Mouse (Mus musculus) small intestine, adult 2 months (tissue): ENCODE measurements around the gene Mast4. TPM values are rescaled to one million over a fixed set of nuclear protein-coding genes. Genes with fewer than 3 reads are reported as not detected.
A peak's percentile ranks its signal among the peaks of the same experiment; 100 is the strongest.

Experiments
- H3K27ac ChIP-seq: fragments of 200-500 bp; 2 replicates; pipeline ENCODE4 v1.5.1; 2012; ENCODE audit warnings: low read depth, low read length, control low read depth, inconsistent platforms; ENCODE audit not compliant: insufficient read depth
- H3K27me3 ChIP-seq: fragments of 200-500 bp; 2 replicates; pipeline ENCODE4 v1.6.1; 2012; ENCODE audit warnings: mild to moderate bottlenecking, moderate library complexity, low read length, inconsistent platforms; ENCODE audit not compliant: control insufficient read depth, insufficient read depth
- H3K36me3 ChIP-seq: fragments of 200-500 bp; 2 replicates; pipeline ENCODE4 v1.6.1; 2012; ENCODE audit warnings: mild to moderate bottlenecking, low read length, control low read depth, inconsistent platforms; ENCODE audit not compliant: control insufficient read depth, insufficient read depth
- H3K4me1 ChIP-seq: fragments of 200-500 bp; 2 replicates; pipeline ENCODE4 v1.6.1; 2012; ENCODE audit warnings: low read length, inconsistent platforms, mixed read lengths; ENCODE audit not compliant: control insufficient read depth, insufficient read depth, insufficient read length
- H3K4me3 ChIP-seq: fragments of 200-500 bp; 2 replicates; pipeline ENCODE4 v1.5.1; 2012; ENCODE audit warnings: low read depth, mild to moderate bottlenecking, control low read depth, inconsistent platforms, low read length, moderate library complexity
- CTCF ChIP-seq: fragments of 200-500 bp; IDR thresholded peaks from 2 replicates; pipeline ENCODE4 v1.5.1; 2012; ENCODE audit warnings: low read depth, mild to moderate bottlenecking, control low read depth, inconsistent platforms, low read length, moderate library complexity, mixed read lengths; ENCODE audit not compliant: insufficient replicate concordance, insufficient read length; ENCODE audit errors: extremely low read depth
- POLR2A ChIP-seq: fragments of 200-500 bp; IDR thresholded peaks from 2 replicates; pipeline ENCODE4 v1.6.1; 2012; ENCODE audit warnings: low read depth, mild to moderate bottlenecking, control low read depth, inconsistent platforms, low read length, moderate library complexity
- WGBS: fragments of 180-500 bp; shearing (Covaris S2); methylation state at CpG from one replicate; pipeline ENCODE4 v1.1.7; 2018; 5-methylcytosine and 5-hydroxymethylcytosine counted together
- polyA plus RNA-seq: library from polyadenylated mRNA; depleted of rRNA; stranded (reverse); fragments of >200 nt; gene quantifications from 2 replicates; pipeline ENCODE4 v1.2.3, GENCODE M21; 2012

Gene Mast4
- polyA plus RNA-seq, 1 experiment = 5.3 TPM

DNA sequence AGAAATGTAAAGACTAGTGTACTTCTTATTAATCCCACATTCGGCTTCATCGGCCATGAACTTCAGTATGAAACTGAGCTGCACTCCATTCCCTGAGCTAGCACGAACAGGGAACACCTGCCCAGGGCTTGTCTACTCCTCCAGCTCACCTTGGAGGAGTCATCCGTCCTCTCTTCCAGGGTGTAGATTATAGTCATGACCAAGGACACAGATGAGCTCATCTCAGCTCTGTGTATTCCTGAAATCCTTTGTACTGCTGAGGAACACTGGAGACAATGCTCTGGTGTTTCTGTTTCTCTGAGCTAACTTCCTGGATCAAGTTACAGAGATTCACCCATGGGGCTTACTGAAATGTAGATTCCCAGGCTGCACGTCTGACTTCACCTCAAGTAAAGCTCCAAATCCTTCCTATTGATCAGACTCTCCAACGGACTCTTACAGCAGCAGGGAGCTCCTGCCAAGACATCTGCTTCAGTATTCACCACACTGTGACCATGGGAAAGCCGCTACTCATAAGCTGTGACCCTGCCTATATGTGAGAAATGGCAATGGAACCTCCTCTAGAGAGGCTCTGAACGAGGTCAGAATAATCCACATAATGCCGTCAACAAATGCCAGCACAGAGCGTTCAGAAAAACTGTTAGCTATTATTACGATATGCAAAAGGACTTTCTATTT lies 108.9 kb downstream of the Mast4 start:
- Histone ChIP-seq H3K36me3 (no peaks in the 10 kb centered on the region), H3K27ac (no peak overlapping the region), H3K4me3 (no peak overlapping the region), H3K27me3 (no peaks in the 10 kb centered on the region), H3K4me1 (peaks cover 1% of the 10 kb centered on the region; the same call in 1 of the 2 replicates)
- TF ChIP-seq POLR2A (no peak), CTCF (no peak)
- WGBS = 68% methylated on average over 11 of the region's 11 CpGs

DNA sequence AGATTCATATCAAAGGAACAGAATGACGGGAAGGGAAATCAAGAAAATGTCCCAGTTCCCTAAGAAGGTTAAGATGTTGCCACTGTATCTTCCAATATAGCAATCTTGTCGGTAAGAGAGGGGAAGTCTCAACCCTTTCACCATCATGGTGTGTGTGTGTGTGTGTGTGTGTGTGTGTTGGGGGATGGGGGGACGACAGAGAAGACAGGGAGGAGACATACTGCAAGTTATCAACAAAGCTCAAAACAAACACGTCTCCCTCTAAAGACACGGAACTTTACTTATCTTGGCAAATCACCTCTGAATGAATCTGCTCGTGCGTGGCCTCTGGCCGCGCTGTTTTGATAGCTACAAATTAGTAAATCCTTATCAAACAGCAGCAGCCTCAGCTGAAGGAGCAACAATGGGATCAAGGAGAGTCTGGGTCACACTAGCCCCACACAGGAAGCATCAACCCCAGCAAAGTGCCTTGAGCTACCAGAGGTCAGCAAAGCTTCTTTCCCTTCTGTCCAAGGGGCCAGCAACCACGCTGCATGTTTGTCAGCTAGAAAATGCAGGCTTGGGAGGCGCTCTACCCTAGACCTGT lies 113.7 kb downstream of the Mast4 start:
- Histone ChIP-seq H3K27me3 (no peaks in the 10 kb centered on the region), H3K4me1 (peaks cover 1% of the 10 kb centered on the region; the same call in 1 of the 2 replicates), H3K36me3 (no peaks in the 10 kb centered on the region), H3K4me3 (no peak overlapping the region), H3K27ac (no peak overlapping the region)
- WGBS = 30% methylated on average over 11 of the region's 11 CpGs
- TF ChIP-seq CTCF (no peak), POLR2A (no peak)

DNA sequence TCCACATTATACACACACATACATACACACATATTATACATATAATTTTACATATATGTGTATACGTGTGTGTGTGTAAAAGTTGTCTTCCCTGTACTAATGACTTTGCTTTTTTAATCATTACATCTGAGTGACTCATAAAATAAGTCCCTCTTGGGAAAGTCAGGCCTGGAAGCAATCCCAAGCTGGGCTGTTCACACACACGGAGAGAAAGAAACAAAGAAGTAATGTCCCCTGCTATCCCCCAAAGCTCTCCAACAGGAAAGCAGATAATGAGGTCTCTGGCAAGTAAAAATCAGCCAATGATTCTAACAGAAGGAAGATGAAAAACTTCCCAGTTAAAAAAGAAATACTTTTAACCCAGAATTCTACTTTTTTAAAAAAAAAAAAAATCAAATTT lies 114.3 kb downstream of the Mast4 start:
- Histone ChIP-seq H3K36me3 (no peaks in the 10 kb centered on the region), H3K27me3 (no peaks in the 10 kb centered on the region), H3K4me3 (no peak overlapping the region), H3K27ac (no peak overlapping the region), H3K4me1 (no peaks in the 10 kb centered on the region)
- TF ChIP-seq CTCF (no peak), POLR2A (no peak)
- 34% methylated on average over 2 of the region's 2 CpGs for WGBS

DNA sequence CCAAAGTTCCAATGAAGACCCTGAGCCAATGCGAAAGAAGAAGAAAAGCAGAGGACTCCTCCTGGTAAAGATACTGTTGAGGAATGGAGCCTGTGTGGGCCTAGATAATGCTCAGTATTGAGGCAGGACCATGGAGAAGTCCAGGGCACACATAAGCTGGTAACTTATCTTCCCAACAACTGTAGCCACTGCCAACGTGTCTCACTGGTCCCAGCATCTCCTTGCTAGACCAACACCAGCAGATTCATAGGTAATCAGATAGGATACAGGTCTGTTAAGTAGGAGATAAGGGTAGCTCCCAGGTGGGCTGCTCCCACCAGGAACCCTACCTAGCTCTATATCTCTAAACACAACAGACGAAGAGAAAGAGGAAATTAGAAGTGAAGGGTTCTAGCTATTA lies 116.8 kb downstream of the Mast4 start:
- Histone ChIP-seq H3K36me3 (no peaks in the 10 kb centered on the region), H3K27me3 (no peaks in the 10 kb centered on the region), H3K4me1 (no peaks in the 10 kb centered on the region), H3K27ac (no peak overlapping the region), H3K4me3 (no peak overlapping the region)
- WGBS = 70% methylated on average over 3 of the region's 3 CpGs
- TF ChIP-seq CTCF (no peak), POLR2A (no peak)

DNA sequence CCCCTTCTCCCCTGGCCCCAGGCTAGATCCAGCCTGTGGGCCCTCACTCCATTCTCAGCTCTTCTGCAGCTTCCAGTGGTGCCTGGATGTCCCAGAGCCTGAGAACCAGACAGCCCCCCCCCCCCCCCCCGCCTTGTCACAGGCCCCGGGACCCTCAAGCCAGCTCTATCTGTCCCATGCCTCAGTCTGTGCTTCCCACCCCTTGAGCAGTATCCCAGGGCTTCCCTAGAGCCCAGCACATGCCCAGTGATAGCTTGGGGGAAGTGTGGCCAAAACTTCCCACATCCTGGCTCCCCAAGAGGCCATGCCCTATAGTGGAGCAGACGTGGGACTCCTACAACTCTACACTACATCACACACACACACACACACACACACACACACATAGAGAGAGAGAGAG lies 119.8 kb downstream of the Mast4 start:
- no peaks in the 10 kb centered on the region for H3K27me3 ChIP-seq
- TF ChIP-seq CTCF (no peak), POLR2A (no peak)
- no peaks in the 10 kb centered on the region for H3K4me1 ChIP-seq
- WGBS = 80% methylated on average over 3 of the region's 3 CpGs
- no peak overlapping the region for H3K27ac ChIP-seq
- H3K36me3 ChIP-seq = no peaks in the 10 kb centered on the region
- no peak overlapping the region for H3K4me3 ChIP-seq

DNA sequence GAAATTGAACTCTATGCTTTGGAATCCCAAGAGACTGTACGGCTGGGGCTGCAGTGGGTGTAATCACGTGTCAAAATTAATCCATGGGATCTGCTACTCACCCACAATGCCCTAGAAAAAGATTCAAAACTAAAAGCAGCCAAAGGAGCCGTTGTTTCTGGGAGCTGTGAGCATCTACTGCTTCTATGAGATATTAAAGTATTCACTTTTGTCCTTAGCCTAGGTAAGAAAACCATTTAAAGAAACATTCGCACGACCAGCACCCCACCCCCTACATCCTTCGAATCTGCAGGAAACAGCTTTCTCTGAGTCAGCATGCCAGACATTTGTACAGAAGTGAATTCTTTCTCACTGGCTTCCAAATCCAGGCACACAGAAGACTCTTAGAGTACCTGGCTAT lies 122.3 kb downstream of the Mast4 start:
- H3K4me1 ChIP-seq = no peaks in the 10 kb centered on the region
- H3K4me3 ChIP-seq = no peak overlapping the region
- TF ChIP-seq CTCF = no peak
- no peak for TF ChIP-seq POLR2A
- H3K27me3 ChIP-seq = no peaks in the 10 kb centered on the region
- H3K36me3 ChIP-seq = no peaks in the 10 kb centered on the region
- 0 out of 2 replicates have a peak overlapping the region, but pooled peaks have one; percentile 23 for H3K27ac ChIP-seq
- 68% methylated on average over 6 of the region's 6 CpGs for WGBS

DNA sequence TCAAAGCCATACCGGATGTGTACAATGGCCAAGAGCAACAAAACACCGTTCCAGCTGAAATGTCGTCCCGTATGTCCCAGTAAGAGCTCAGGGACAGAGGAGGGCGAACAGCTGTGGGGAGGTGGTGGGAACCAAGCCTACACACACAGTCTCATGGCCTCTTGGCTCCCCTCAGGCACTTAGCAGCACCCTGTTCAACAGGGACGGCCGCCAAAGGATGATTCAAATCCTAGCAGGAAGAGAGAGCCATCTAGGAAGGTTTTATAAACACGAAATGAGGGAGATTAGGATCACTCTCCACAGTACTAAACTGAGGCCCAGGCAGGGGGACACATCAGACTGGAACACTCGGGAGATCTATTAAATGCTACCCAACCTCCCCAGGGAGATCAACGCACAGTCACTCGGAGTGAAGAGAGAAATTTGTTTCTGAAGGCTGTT lies 122.8 kb downstream of the Mast4 start:
- Histone ChIP-seq H3K36me3 (no peaks in the 10 kb centered on the region), H3K4me3 (no peak overlapping the region), H3K27me3 (no peaks in the 10 kb centered on the region), H3K27ac (0 out of 2 replicates have a peak overlapping the region, but pooled peaks have one; percentile 23), H3K4me1 (no peaks in the 10 kb centered on the region)
- TF ChIP-seq CTCF = no peak
- no peak for TF ChIP-seq POLR2A
- 68% methylated on average over 11 of the region's 11 CpGs for WGBS
